Mouse (Mus musculus) embryonic fibroblast, embryonic 13.5 days (primary cell): ENCODE measurements around the gene Eif4e3.

Source experiments
- CTCF ChIP-seq: IDR thresholded peaks from 2 replicates; pipeline ENCODE4 v1.5.1; 2011; ENCODE audit warnings: mild to moderate bottlenecking, control low read depth, low read length, moderate library complexity, borderline replicate concordance; ENCODE audit not compliant: insufficient read depth
- POLR2A ChIP-seq: IDR thresholded peaks from 2 replicates; pipeline ENCODE4 v1.6.1; 2011; ENCODE audit warnings: low read depth, mild to moderate bottlenecking, control low read depth, low read length, moderate library complexity

DNA sequence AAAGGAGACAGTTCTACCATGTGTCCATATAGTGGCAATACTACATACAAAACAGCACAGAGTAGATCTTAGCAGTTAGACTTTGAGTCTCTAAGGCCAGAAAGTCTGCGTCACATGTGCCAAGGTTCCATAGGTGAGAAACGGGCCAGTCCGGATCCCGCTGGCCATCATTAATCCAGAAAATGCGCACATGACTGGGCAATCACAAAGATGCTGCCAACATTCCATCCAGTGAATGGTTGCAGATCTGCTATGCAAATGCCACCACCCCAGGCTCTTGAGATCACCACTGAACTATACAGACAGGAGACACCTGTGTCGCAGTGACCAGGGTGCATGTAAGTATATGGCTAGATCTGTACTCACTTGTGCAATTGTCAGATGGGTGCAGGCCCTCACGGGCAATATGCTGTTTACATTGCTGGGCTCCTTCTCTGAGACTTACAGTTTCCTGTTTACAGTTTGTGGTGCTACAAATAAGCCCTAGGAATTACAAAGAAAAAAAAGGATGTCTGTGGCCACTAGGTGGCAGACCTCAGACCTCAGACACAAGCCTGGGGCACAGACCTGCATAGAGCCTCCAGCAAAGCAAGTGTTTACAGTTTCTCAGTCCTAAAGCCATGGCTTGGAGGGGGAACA lies 4.0 kb upstream of the Eif4e3 start:
- TF ChIP-seq CTCF = peak; percentile 35; the same call in 1 of the 2 replicates
- no peak for TF ChIP-seq POLR2A
